Mouse (Mus musculus): ENCODE results near the gene Zc3h12c. TPM values are rescaled to one million over a fixed set of nuclear protein-coding genes. Genes with fewer than 3 reads are reported as not detected.

The Zc3h12c gene
- total and polyA plus RNA-seq, 2 experiments from 2014 or later = 1.8 to 9.8 TPM

DNA sequence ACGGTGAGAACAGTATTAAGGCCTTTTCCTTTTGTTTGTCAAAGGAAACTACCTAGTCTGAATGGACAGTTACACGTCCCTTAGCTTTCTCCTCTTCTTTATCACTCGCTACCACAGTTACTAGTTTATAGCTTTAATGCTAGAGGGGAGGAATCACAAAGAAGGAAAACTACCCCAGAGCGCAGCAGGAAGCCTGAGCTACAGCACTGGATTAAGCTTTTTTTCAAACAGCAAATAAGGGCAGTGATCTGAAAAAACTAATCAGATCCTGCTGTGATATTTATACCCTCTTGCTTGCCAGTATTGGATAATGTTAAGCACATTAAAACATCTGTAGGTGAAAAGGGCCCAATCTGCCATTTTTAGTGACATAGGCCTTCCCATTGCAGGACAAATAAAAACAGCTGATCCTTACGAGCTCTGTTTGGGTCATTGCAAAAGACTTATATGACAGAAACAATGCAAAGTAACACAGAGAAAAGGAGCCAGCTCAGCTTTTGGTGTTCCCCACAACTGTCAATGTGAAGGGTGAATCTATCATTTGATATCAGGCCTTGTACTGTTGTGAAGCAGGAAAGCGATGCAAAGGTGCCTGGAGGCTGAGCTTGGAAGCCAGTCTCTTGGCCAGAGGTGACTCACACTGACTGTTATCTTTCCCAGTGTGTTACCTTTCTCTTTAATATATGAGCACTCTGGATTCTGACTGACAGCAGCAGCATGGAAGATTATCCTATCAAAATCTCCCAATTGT is 16.1 kb downstream of the Zc3h12c start:
- no peak overlapping the region for H3K27ac ChIP-seq (ENCODE audit: low read depth)
- no peak overlapping the region for H3K4me3 ChIP-seq (ENCODE audit: low read depth, low read length)
- H3K4me2 ChIP-seq (ENCODE audit: low read depth, low read length) = no peak overlapping the region
- WGBS = 78% methylated on average over 6 of the region's 6 CpGs
- TF ChIP-seq CTCF (IDR thresholded peaks at IDR 0.05; ENCODE audit: low read depth) = no peak
- no peak for TF ChIP-seq EP300 (IDR thresholded peaks at IDR 0.05; ENCODE audit: low read depth)
- H3K27me3 ChIP-seq (ENCODE audit: control insufficient read depth, insufficient read depth, low read length) = no peaks in the 10 kb centered on the region
- H3K4me1 ChIP-seq (ENCODE audit: control insufficient read depth, insufficient read depth) = peaks cover 10% of the 10 kb centered on the region
- DNase-seq (ENCODE audit: low spot score) = no peak
- no peaks in the 10 kb centered on the region for H3K9me3 ChIP-seq (replicated peaks; ENCODE audit: control insufficient read depth, low read length)
- ATAC-seq (ENCODE audit: insufficient read depth, low read depth) = no peak
- H3K9ac ChIP-seq (replicated peaks; ENCODE audit: low read depth, low read length) = no peak overlapping the region
- H3K36me3 ChIP-seq (replicated peaks; ENCODE audit: control insufficient read depth, insufficient read depth, low read length) = no peaks in the 10 kb centered on the region

DNA sequence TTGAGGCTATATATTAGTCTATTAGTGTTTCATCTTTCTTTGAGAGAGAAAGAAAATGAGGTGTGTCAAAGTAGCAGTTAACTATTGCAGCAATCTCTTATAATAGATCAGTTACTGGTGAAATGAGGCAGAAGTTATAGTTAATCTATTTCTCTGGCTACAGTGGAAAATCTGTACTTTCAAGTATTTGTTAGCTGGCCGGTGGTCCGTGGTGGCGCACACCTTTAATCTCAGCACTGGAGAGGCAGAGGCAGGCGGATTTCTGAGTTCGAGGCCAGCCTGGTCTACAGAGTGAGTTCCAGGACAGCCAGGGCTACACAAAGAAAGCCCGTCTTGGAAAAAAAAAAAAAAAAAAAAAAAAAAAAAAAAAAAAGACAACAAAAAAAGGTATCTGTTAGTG is 18.6 kb downstream of the Zc3h12c start:
- H3K4me2 ChIP-seq (ENCODE audit: low read depth, low read length) = no peak overlapping the region
- no peaks in the 10 kb centered on the region for H3K36me3 ChIP-seq (replicated peaks; ENCODE audit: control insufficient read depth, insufficient read depth, low read length)
- WGBS = 84% methylated on average over 6 of the region's 6 CpGs
- ATAC-seq (ENCODE audit: insufficient read depth, low read depth) = no peak
- no peak overlapping the region for H3K4me3 ChIP-seq (ENCODE audit: low read depth, low read length)
- no peak overlapping the region for H3K9ac ChIP-seq (replicated peaks; ENCODE audit: low read depth, low read length)
- no peaks in the 10 kb centered on the region for H3K27me3 ChIP-seq (ENCODE audit: control insufficient read depth, insufficient read depth, low read length)
- H3K9me3 ChIP-seq (replicated peaks; ENCODE audit: control insufficient read depth, low read length) = no peaks in the 10 kb centered on the region
- peaks cover 6% of the 10 kb centered on the region; the same call in 1 of the 2 replicates for H3K4me1 ChIP-seq (ENCODE audit: control insufficient read depth, insufficient read depth)
- no peak for TF ChIP-seq EP300 (IDR thresholded peaks at IDR 0.05; ENCODE audit: low read depth)
- no peak for TF ChIP-seq CTCF (IDR thresholded peaks at IDR 0.05; ENCODE audit: low read depth)
- H3K27ac ChIP-seq (ENCODE audit: low read depth) = no peak overlapping the region
- no peak for DNase-seq (ENCODE audit: low spot score)

DNA sequence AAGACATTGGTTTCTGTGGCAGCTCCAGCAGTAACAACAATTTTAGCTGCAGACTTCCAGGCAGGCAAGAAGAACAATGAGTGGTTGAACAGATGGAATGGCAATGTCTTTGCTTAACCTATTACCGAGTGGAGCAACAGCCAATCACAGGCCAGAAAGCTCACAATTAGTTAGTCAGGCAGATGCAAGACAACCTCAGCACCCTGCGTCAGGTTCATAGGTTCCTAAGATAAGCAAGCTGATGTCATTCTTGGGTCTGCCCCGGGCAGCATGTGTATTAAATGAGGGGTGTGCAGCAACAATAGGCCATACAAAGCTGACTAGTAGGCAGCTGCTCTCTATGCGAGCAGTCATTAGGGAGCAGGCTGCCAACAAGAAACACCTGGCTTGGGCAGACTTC is 19.1 kb downstream of the Zc3h12c start:
- DNase-seq (ENCODE audit: low spot score) (no peak), ATAC-seq (ENCODE audit: insufficient read depth, low read depth) (peak; percentile 64)
- Histone ChIP-seq H3K4me2 (ENCODE audit: low read depth, low read length) (0 out of 2 replicates have a peak overlapping the region, but pooled peaks have one; percentile 21), H3K9ac (replicated peaks; ENCODE audit: low read depth, low read length) (no peak overlapping the region), H3K36me3 (replicated peaks; ENCODE audit: control insufficient read depth, insufficient read depth, low read length) (no peaks in the 10 kb centered on the region), H3K27ac (ENCODE audit: low read depth) (peak overlapping the region; percentile 62), H3K9me3 (replicated peaks; ENCODE audit: control insufficient read depth, low read length) (no peaks in the 10 kb centered on the region), H3K4me3 (ENCODE audit: low read depth, low read length) (no peak overlapping the region), H3K27me3 (ENCODE audit: control insufficient read depth, insufficient read depth, low read length) (no peaks in the 10 kb centered on the region), H3K4me1 (ENCODE audit: control insufficient read depth, insufficient read depth) (peaks cover 7% of the 10 kb centered on the region)
- WGBS = 20% methylated on average over 4 of the region's 4 CpGs
- no peak for TF ChIP-seq EP300 (IDR thresholded peaks at IDR 0.05; ENCODE audit: low read depth)
- TF ChIP-seq CTCF (IDR thresholded peaks at IDR 0.05; ENCODE audit: low read depth) = no peak

DNA sequence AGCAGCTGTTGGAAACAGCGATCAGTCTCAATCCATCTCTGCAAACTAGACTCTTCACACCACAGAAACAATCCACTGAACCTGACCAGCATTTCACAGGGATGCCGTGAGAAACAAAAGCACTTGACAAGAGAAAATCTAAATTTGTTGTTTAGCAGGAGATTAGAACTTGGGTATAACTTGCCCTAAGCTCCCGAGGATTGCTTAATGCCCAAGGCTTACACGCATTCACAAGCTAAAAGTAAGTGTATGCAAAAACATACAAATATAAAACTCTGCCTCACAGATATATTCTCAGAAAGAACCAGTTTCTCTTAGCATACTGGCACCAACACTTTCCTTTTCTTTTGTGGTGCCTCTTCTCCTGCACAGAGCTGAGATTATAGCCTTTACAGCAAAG is 19.5 kb downstream of the Zc3h12c start:
- Histone ChIP-seq H3K4me3 (ENCODE audit: low read depth, low read length) (no peak overlapping the region), H3K9ac (replicated peaks; ENCODE audit: low read depth, low read length) (no peak overlapping the region), H3K4me2 (ENCODE audit: low read depth, low read length) (0 out of 2 replicates have a peak overlapping the region, but pooled peaks have one; percentile 21), H3K27ac (ENCODE audit: low read depth) (peak overlapping the region; percentile 62), H3K36me3 (replicated peaks; ENCODE audit: control insufficient read depth, insufficient read depth, low read length) (no peaks in the 10 kb centered on the region), H3K27me3 (ENCODE audit: control insufficient read depth, insufficient read depth, low read length) (no peaks in the 10 kb centered on the region), H3K4me1 (ENCODE audit: control insufficient read depth, insufficient read depth) (peaks cover 5% of the 10 kb centered on the region; the same call in 1 of the 2 replicates), H3K9me3 (replicated peaks; ENCODE audit: control insufficient read depth, low read length) (no peaks in the 10 kb centered on the region)
- no peak for TF ChIP-seq EP300 (IDR thresholded peaks at IDR 0.05; ENCODE audit: low read depth)
- ATAC-seq (ENCODE audit: insufficient read depth, low read depth) (no peak), DNase-seq (ENCODE audit: low spot score) (no peak)
- 68% methylated on average over 4 of the region's 4 CpGs for WGBS

DNA sequence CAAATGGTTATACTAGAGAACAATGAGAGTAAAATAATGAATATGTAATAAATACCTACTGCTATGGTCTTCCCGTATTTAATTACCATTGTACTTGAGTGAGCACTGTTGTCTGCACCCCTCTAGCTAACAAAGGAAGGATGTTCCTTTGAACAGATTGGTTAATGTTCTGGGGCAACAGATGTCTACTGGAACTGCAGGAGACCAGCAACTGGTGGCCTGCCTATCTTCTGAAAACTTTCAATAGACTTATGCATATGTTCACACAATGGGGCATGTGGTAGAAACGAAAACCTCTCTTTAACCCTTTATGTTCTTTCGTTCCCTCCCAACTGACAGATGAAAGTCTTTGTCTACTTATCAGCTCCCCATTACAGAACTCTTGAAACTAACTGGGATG is 20.1 kb downstream of the Zc3h12c start:
- Histone ChIP-seq H3K4me2 (ENCODE audit: low read depth, low read length) (no peak overlapping the region), H3K4me1 (ENCODE audit: control insufficient read depth, insufficient read depth) (peaks cover 5% of the 10 kb centered on the region; the same call in 1 of the 2 replicates), H3K4me3 (ENCODE audit: low read depth, low read length) (no peak overlapping the region), H3K27ac (ENCODE audit: low read depth) (peak overlapping the region; percentile 62; the same call in 1 of the 2 replicates), H3K9ac (replicated peaks; ENCODE audit: low read depth, low read length) (no peak overlapping the region), H3K36me3 (replicated peaks; ENCODE audit: control insufficient read depth, insufficient read depth, low read length) (no peaks in the 10 kb centered on the region), H3K9me3 (replicated peaks; ENCODE audit: control insufficient read depth, low read length) (no peaks in the 10 kb centered on the region), H3K27me3 (ENCODE audit: control insufficient read depth, insufficient read depth, low read length) (no peaks in the 10 kb centered on the region)
- DNase-seq (ENCODE audit: low spot score) = no peak
- no peak for ATAC-seq (ENCODE audit: insufficient read depth, low read depth)
- TF ChIP-seq CTCF (IDR thresholded peaks at IDR 0.05; ENCODE audit: low read depth) = no peak
- no peak for TF ChIP-seq EP300 (IDR thresholded peaks at IDR 0.05; ENCODE audit: low read depth)
- 57% methylated on average over 3 of the region's 3 CpGs for WGBS

DNA sequence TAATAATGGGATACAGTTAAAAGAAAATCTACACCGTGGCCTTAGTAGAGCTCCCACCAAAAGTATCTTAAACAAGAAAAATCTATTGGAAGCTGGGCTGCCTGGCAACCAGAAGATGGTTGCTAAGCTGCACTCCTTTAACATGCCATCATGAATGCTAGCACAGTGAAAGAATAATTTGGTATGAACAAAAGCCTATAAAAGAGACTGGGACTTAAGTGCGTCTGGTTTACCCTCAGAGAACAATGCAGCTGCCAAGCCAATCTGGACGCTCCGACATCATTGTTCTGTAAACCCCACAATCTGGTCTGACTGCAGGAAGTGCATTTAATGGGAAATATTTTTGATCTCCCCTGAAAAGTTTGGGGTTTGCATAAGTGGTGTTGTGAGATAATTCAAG is 22.1 kb downstream of the Zc3h12c start:
- H3K9ac ChIP-seq (replicated peaks; ENCODE audit: low read depth, low read length) = no peak overlapping the region
- H3K27ac ChIP-seq (ENCODE audit: low read depth) = no peak overlapping the region
- H3K4me1 ChIP-seq (ENCODE audit: control insufficient read depth, insufficient read depth) = peaks cover 5% of the 10 kb centered on the region; the same call in 1 of the 2 replicates
- TF ChIP-seq CTCF (IDR thresholded peaks at IDR 0.05; ENCODE audit: low read depth) (no peak), EP300 (IDR thresholded peaks at IDR 0.05; ENCODE audit: low read depth) (no peak)
- ATAC-seq (ENCODE audit: insufficient read depth, low read depth) = no peak
- H3K9me3 ChIP-seq (replicated peaks; ENCODE audit: control insufficient read depth, low read length) = no peaks in the 10 kb centered on the region
- no peak overlapping the region for H3K4me3 ChIP-seq (ENCODE audit: low read depth, low read length)
- H3K4me2 ChIP-seq (ENCODE audit: low read depth, low read length) = no peak overlapping the region
- DNase-seq (ENCODE audit: low spot score) = no peak
- 61% methylated on average over 4 of the region's 4 CpGs for WGBS
- H3K36me3 ChIP-seq (replicated peaks; ENCODE audit: control insufficient read depth, insufficient read depth, low read length) = no peaks in the 10 kb centered on the region
- H3K27me3 ChIP-seq (ENCODE audit: control insufficient read depth, insufficient read depth, low read length) = no peaks in the 10 kb centered on the region
